Mouse (Mus musculus): ENCODE results near the gene Micu2.

- no peak for TF ChIP-seq GATA1 (IDR thresholded peaks at IDR 0.05; ENCODE audit: borderline replicate concordance, low read length)
- no peak for TF ChIP-seq FLI1 (IDR thresholded peaks at IDR 0.05; ENCODE audit: low read length)
Measured at GRCm38 (mm10) chr14:57961861-57962260, 37.2 kb downstream of the Micu2 start.
